Mouse (Mus musculus): ENCODE results near the gene Pik3cb. TPM values are rescaled to one million over a fixed set of nuclear protein-coding genes. Genes with fewer than 3 reads are reported as not detected.
A peak's percentile ranks its signal among the peaks of the same experiment; 100 is the strongest.

Pik3cb gene
- polyA plus RNA-seq, 1 experiment: 7.4 TPM

- WGBS: 81% methylated on average over 9 of the region's 9 CpGs
- TF ChIP-seq POLR2A (IDR thresholded peaks at IDR 0.05; ENCODE audit: low read depth, low read length): no peak
These were observed 98.4 kb downstream of the Pik3cb start for GRCm38 (mm10) chr9:99041994-99042393.

GRCm38 (mm10) chr9:99035575-99035974 is 104.8 kb downstream of the Pik3cb start, which contains the start of gene Gm1123:
Gene Gm1123, minus strand, starts transcription at chr9:99035715.
- DNase-seq: no peak
- H3K4me1 ChIP-seq (ENCODE audit: control insufficient read depth, insufficient read depth, low read length): no peaks in the 10 kb centered on the region
- TF ChIP-seq POLR2A (IDR thresholded peaks at IDR 0.05; ENCODE audit: low read depth, low read length) (no peak), CTCF (conservative IDR thresholded peaks at IDR 0.05; ENCODE audit: insufficient read depth, insufficient read length, low read depth, low read length) (no peak)
- H3K36me3 ChIP-seq (ENCODE audit: control insufficient read depth, insufficient read depth, low read length): no peaks in the 10 kb centered on the region; the same call in 1 of the 2 replicates
- 79% methylated on average over 12 of the region's 12 CpGs for WGBS
- H3K4me3 ChIP-seq (ENCODE audit: insufficient read depth, low read depth, low read length): no peak within 1 kb of the TSS
- no peak within 1 kb of the TSS for H3K27ac ChIP-seq (ENCODE audit: insufficient read depth, low read depth, low read length)
- H3K27me3 ChIP-seq (replicated peaks; ENCODE audit: control insufficient read depth, insufficient read depth, low read length): no peaks in the 10 kb centered on the region

More at GRCm38 (mm10) chr9:99041994-99042393, 98.4 kb downstream of the Pik3cb start:
- Histone ChIP-seq H3K4me3 (ENCODE audit: insufficient read depth, low read depth, low read length) (no peak overlapping the region), H3K27me3 (replicated peaks; ENCODE audit: control insufficient read depth, insufficient read depth, low read length) (no peaks in the 10 kb centered on the region), H3K27ac (ENCODE audit: insufficient read depth, low read depth, low read length) (no peak overlapping the region), H3K36me3 (ENCODE audit: control insufficient read depth, insufficient read depth, low read length) (no peaks in the 10 kb centered on the region; the same call in 1 of the 2 replicates), H3K4me1 (ENCODE audit: control insufficient read depth, insufficient read depth, low read length) (no peaks in the 10 kb centered on the region)
- DNase-seq: no peak

GRCm38 (mm10) chr9:99034111-99034510 is 106.3 kb downstream of the Pik3cb start:
- H3K4me3 ChIP-seq (ENCODE audit: insufficient read depth, low read depth, low read length): no peak overlapping the region
- no peaks in the 10 kb centered on the region for H3K36me3 ChIP-seq (ENCODE audit: control insufficient read depth, insufficient read depth, low read length)
- TF ChIP-seq POLR2A (IDR thresholded peaks at IDR 0.05; ENCODE audit: low read depth, low read length) (no peak), CTCF (conservative IDR thresholded peaks at IDR 0.05; ENCODE audit: insufficient read depth, insufficient read length, low read depth, low read length) (no peak)
- H3K4me1 ChIP-seq (ENCODE audit: control insufficient read depth, insufficient read depth, low read length): no peaks in the 10 kb centered on the region
- WGBS: 78% methylated on average over 8 of the region's 8 CpGs
- no peak overlapping the region for H3K27ac ChIP-seq (ENCODE audit: insufficient read depth, low read depth, low read length)
- DNase-seq: no peak
- H3K27me3 ChIP-seq (replicated peaks; ENCODE audit: control insufficient read depth, insufficient read depth, low read length): no peaks in the 10 kb centered on the region

GRCm38 (mm10) chr9:99032031-99032430 is 108.4 kb downstream of the Pik3cb start:
- H3K27me3 ChIP-seq (replicated peaks; ENCODE audit: control insufficient read depth, insufficient read depth, low read length): no peaks in the 10 kb centered on the region
- no peak for DNase-seq
- H3K4me1 ChIP-seq (ENCODE audit: control insufficient read depth, insufficient read depth, low read length): no peaks in the 10 kb centered on the region
- H3K4me3 ChIP-seq (ENCODE audit: insufficient read depth, low read depth, low read length): no peak overlapping the region
- WGBS: 53% methylated on average over 8 of the region's 8 CpGs
- TF ChIP-seq CTCF (conservative IDR thresholded peaks at IDR 0.05; ENCODE audit: insufficient read depth, insufficient read length, low read depth, low read length) (no peak), POLR2A (IDR thresholded peaks at IDR 0.05; ENCODE audit: low read depth, low read length) (no peak)
- no peaks in the 10 kb centered on the region for H3K36me3 ChIP-seq (ENCODE audit: control insufficient read depth, insufficient read depth, low read length)
- no peak overlapping the region for H3K27ac ChIP-seq (ENCODE audit: insufficient read depth, low read depth, low read length)

- TF ChIP-seq CTCF (conservative IDR thresholded peaks at IDR 0.05; ENCODE audit: insufficient read depth, insufficient read length, low read depth, low read length): no peak
- no peak for TF ChIP-seq POLR2A (IDR thresholded peaks at IDR 0.05; ENCODE audit: low read depth, low read length)
- H3K4me1 ChIP-seq (ENCODE audit: control insufficient read depth, insufficient read depth, low read length): peaks cover 3% of the 10 kb centered on the region; the same call in 1 of the 2 replicates
- no peak for DNase-seq
- H3K27ac ChIP-seq (ENCODE audit: insufficient read depth, low read depth, low read length): no peak overlapping the region
- 87% methylated on average over 4 of the region's 4 CpGs for WGBS
- H3K4me3 ChIP-seq (ENCODE audit: insufficient read depth, low read depth, low read length): no peak overlapping the region
- no peaks in the 10 kb centered on the region for H3K36me3 ChIP-seq (ENCODE audit: control insufficient read depth, insufficient read depth, low read length)
- H3K27me3 ChIP-seq (replicated peaks; ENCODE audit: control insufficient read depth, insufficient read depth, low read length): no peaks in the 10 kb centered on the region
These were observed 118.7 kb downstream of the Pik3cb start for GRCm38 (mm10) chr9:99021751-99022150.

- WGBS: 53% methylated on average over 5 of the region's 5 CpGs
These were observed 119.3 kb downstream of the Pik3cb start for GRCm38 (mm10) chr9:99021166-99021565.

GRCm38 (mm10) chr9:99017679-99018078 is 122.7 kb downstream of the Pik3cb start:
- Histone ChIP-seq H3K27me3 (replicated peaks; ENCODE audit: control insufficient read depth, insufficient read depth, low read length) (no peaks in the 10 kb centered on the region), H3K4me3 (ENCODE audit: insufficient read depth, low read depth, low read length) (no peak overlapping the region), H3K36me3 (ENCODE audit: control insufficient read depth, insufficient read depth, low read length) (no peaks in the 10 kb centered on the region), H3K27ac (ENCODE audit: insufficient read depth, low read depth, low read length) (peak overlapping the region; percentile 65), H3K4me1 (ENCODE audit: control insufficient read depth, insufficient read depth, low read length) (peaks cover 3% of the 10 kb centered on the region; the same call in 1 of the 2 replicates)
- TF ChIP-seq POLR2A (IDR thresholded peaks at IDR 0.05; ENCODE audit: low read depth, low read length) (no peak), CTCF (conservative IDR thresholded peaks at IDR 0.05; ENCODE audit: insufficient read depth, insufficient read length, low read depth, low read length) (no peak)
- WGBS: 44% methylated on average over 6 of the region's 6 CpGs
- peak; percentile 78 for DNase-seq

More at GRCm38 (mm10) chr9:99021166-99021565, 119.3 kb downstream of the Pik3cb start:
- no peak overlapping the region for H3K27ac ChIP-seq (ENCODE audit: insufficient read depth, low read depth, low read length)
- H3K27me3 ChIP-seq (replicated peaks; ENCODE audit: control insufficient read depth, insufficient read depth, low read length): no peaks in the 10 kb centered on the region
- peaks cover 3% of the 10 kb centered on the region; the same call in 1 of the 2 replicates for H3K4me1 ChIP-seq (ENCODE audit: control insufficient read depth, insufficient read depth, low read length)
- no peaks in the 10 kb centered on the region for H3K36me3 ChIP-seq (ENCODE audit: control insufficient read depth, insufficient read depth, low read length)
- DNase-seq: no peak
- TF ChIP-seq CTCF (conservative IDR thresholded peaks at IDR 0.05; ENCODE audit: insufficient read depth, insufficient read length, low read depth, low read length): no peak
- TF ChIP-seq POLR2A (IDR thresholded peaks at IDR 0.05; ENCODE audit: low read depth, low read length): no peak
- H3K4me3 ChIP-seq (ENCODE audit: insufficient read depth, low read depth, low read length): no peak overlapping the region

All from kidney, adult 2 months (tissue).